Mouse (Mus musculus) olfactory bulb, adult 2 months (tissue): Measurements from ENCODE around the gene Endod1.

Source experiments
- CTCF ChIP-seq: fragments of 200-500 bp; IDR thresholded peaks from 2 replicates; pipeline ENCODE4 v1.5.1; 2012; ENCODE audit warnings: low read depth, mild to moderate bottlenecking, low read length, moderate library complexity; ENCODE audit not compliant: insufficient read depth
- POLR2A ChIP-seq: fragments of 200-500 bp; IDR thresholded peaks from 2 replicates; pipeline ENCODE4 v1.6.1; 2012; ENCODE audit warnings: mild to moderate bottlenecking, low read depth, low read length, moderate library complexity; ENCODE audit not compliant: insufficient read depth

DNA sequence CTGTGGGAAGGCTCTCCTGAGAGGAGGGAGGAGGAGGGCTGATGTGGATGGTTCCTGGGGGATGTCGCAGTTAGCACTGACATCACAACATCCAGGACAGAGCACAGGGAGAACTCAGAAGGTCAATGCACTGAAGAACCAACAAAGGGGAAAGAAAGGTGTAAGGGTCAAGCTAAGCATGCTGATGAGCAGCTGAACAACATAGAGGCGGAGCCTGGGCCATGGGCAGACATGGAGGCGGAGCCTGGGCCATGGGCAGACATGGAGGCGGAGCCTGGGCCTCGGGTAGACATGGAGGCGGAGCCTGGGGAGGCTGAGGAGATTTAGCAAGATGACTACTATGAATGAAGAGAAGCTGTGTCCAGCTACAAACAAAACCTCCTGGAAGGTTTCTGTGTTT, 17.8 kb downstream of the Endod1 start:
- no peak for TF ChIP-seq CTCF
- no peak for TF ChIP-seq POLR2A
